ENCODE assay signal across 20 mouse cellular contexts in genomic region chr12:85006206-85006605, GRCm38 (mm10).
"Had no signal": no experiment of that assay in that cellular context is flagged by ENCODE, and none has a peak within 500 bp of the region (broad histone marks: within the 10 kb centered on the region; RNA-seq: fewer than 3 reads in every experiment).

No protein-coding gene starts in this region.

- H3K4me1 ChIP-seq: lung, embryonic 15.5 days; midbrain, embryonic 10.5 days; midbrain, embryonic 13.5 days; neural tube, embryonic 13.5 days; stomach, embryonic 15.5 days had no signal

- H3K27me3 ChIP-seq: liver, embryonic 12.5 days; liver, embryonic 15.5 days; lung, embryonic 15.5 days; megakaryocyte, embryonic 14.5 days; midbrain, embryonic 13.5 days; neural tube, embryonic 13.5 days; stomach, embryonic 15.5 days had no signal

- DNase-seq: kidney, postnatal 36 days; layer of hippocampus, postnatal 36 days; lung, adult 18-20 months; lung, postnatal 10 days; lung, postnatal 36 days; retina, postnatal 1 day; right cerebral cortex, postnatal 25 days; spleen, adult 18-20 months; thymus, postnatal 25 days had no signal

- H3K9me3 ChIP-seq: liver, embryonic 12.5 days; liver, embryonic 15.5 days; megakaryocyte, embryonic 14.5 days; midbrain, embryonic 13.5 days; stomach, embryonic 15.5 days had no signal

- H3K4me3 ChIP-seq: left cerebral cortex, adult 2 months; liver, embryonic 12.5 days; liver, embryonic 15.5 days; lung, embryonic 15.5 days; megakaryocyte, embryonic 14.5 days; midbrain, embryonic 10.5 days; midbrain, embryonic 13.5 days; myocyte; neural tube, embryonic 13.5 days; stomach, embryonic 15.5 days had no signal

- H3K27ac ChIP-seq: kidney, postnatal 0 days; left cerebral cortex, adult 2 months; liver, embryonic 12.5 days; liver, embryonic 15.5 days; lung, embryonic 15.5 days; midbrain, embryonic 10.5 days; midbrain, embryonic 13.5 days; neural tube, embryonic 13.5 days; stomach, embryonic 15.5 days had no signal
